Mouse (Mus musculus) heart, embryonic 12.5 days (tissue): ENCODE data around the gene Abcb9. TPM values are rescaled to one million over a fixed set of nuclear protein-coding genes. Genes with fewer than 3 reads are reported as not detected.

ENCODE experiments used
- ATAC-seq: fragments of 200-750 bp; cut with Nextera tagmentation; 2 replicates; pipeline ENCODE4 v1.8.0; 2017; ENCODE audit warnings: moderate TSS enrichment, moderate library complexity; ENCODE audit not compliant: insufficient number of reproducible peaks, low FRiP score
- H3K27ac ChIP-seq: fragments of 300-500 bp; sonication (generic); 2 replicates; pipeline ENCODE4 v1.5.1; 2016; ENCODE audit warnings: mild to moderate bottlenecking, moderate library complexity; ENCODE audit not compliant: poor library complexity, severe bottlenecking
- H3K27me3 ChIP-seq: fragments of 300-500 bp; sonication (generic); replicated peaks from 2 replicates; pipeline ENCODE4 v1.6.1; 2016; ENCODE audit warnings: mild to moderate bottlenecking, moderate library complexity
- H3K36me3 ChIP-seq: fragments of 300-500 bp; sonication (generic); 2 replicates; pipeline ENCODE4 v1.6.1; 2016; ENCODE audit warnings: mild to moderate bottlenecking, moderate library complexity
- H3K4me1 ChIP-seq: fragments of 300-500 bp; sonication (generic); replicated peaks from 2 replicates; pipeline ENCODE4 v1.6.1; 2016; ENCODE audit warnings: mild to moderate bottlenecking
- H3K4me2 ChIP-seq: fragments of 300-500 bp; sonication (generic); 2 replicates; pipeline ENCODE4 v1.6.1; 2016; ENCODE audit warnings: mild to moderate bottlenecking, moderate library complexity
- H3K4me3 ChIP-seq: fragments of 300-500 bp; sonication (generic); 2 replicates; pipeline ENCODE4 v1.5.1; 2016; ENCODE audit warnings: mild to moderate bottlenecking
- H3K9ac ChIP-seq: fragments of 300-500 bp; sonication (generic); 2 replicates; pipeline ENCODE4 v1.6.1; 2016; ENCODE audit warnings: mild to moderate bottlenecking, moderate library complexity
- H3K9me3 ChIP-seq: fragments of 300-500 bp; sonication (generic); replicated peaks from 2 replicates; pipeline ENCODE4 v1.6.1; 2016; ENCODE audit warnings: mild to moderate bottlenecking, moderate library complexity
- whole genome bisulfite sequencing: fragments of 180-500 bp; shearing (Covaris S2); methylation state at CpG from one replicate; pipeline ENCODE4 v1.1.7; 2016; 5-methylcytosine and 5-hydroxymethylcytosine counted together
- polyA plus RNA-seq: library from polyadenylated mRNA; unstranded; fragments of >200 nt; fragmentation: Nextera tagmentation; extraction: Ambion mirVana; gene quantifications from 2 replicates; pipeline ENCODE4 v1.2.1, GENCODE M21; 2016

Abcb9 gene
- polyA plus RNA-seq, 1 experiment from 2014 or later = 1.6 TPM

- Histone ChIP-seq H3K36me3 (no peaks in the 10 kb centered on the region), H3K4me2 (no peak overlapping the region), H3K9ac (no peak overlapping the region), H3K4me3 (no peak overlapping the region), H3K9me3 (no peaks in the 10 kb centered on the region), H3K27ac (no peak overlapping the region), H3K4me1 (peaks cover 47% of the 10 kb centered on the region), H3K27me3 (0 out of 2 replicates have a peak, but pooled peaks cover under 1% of the 10 kb centered on the region)
- no peak for ATAC-seq
- 67% methylated on average over 6 of the region's 6 CpGs for WGBS
Measured at GRCm38 (mm10) chr5:124077856-124078460, 17.6 kb downstream of the Abcb9 start.

- Histone ChIP-seq H3K36me3 (no peaks in the 10 kb centered on the region), H3K4me1 (peaks cover 47% of the 10 kb centered on the region), H3K4me2 (no peak overlapping the region), H3K27ac (no peak overlapping the region), H3K9ac (no peak overlapping the region), H3K27me3 (no peaks in the 10 kb centered on the region), H3K9me3 (no peaks in the 10 kb centered on the region), H3K4me3 (no peak overlapping the region)
- 82% methylated on average over 13 of the region's 13 CpGs for WGBS
- ATAC-seq = no peak
Measured at GRCm38 (mm10) chr5:124077241-124077640, 18.4 kb downstream of the Abcb9 start.

GRCm38 (mm10) chr5:124076559-124076958, 19.0 kb downstream of the Abcb9 start:
- ATAC-seq = no peak
- no peak overlapping the region for H3K27ac ChIP-seq
- H3K4me1 ChIP-seq = peaks cover 47% of the 10 kb centered on the region
- no peaks in the 10 kb centered on the region for H3K27me3 ChIP-seq
- no peak overlapping the region for H3K4me3 ChIP-seq
- no peaks in the 10 kb centered on the region for H3K9me3 ChIP-seq
- no peak overlapping the region for H3K4me2 ChIP-seq
- 55% methylated on average over 9 of the region's 9 CpGs for WGBS
- no peak overlapping the region for H3K9ac ChIP-seq
- no peaks in the 10 kb centered on the region for H3K36me3 ChIP-seq

- no peak overlapping the region for H3K4me2 ChIP-seq
- WGBS = 60% methylated on average over 9 of the region's 9 CpGs
- no peaks in the 10 kb centered on the region for H3K27me3 ChIP-seq
- peaks cover 45% of the 10 kb centered on the region for H3K4me1 ChIP-seq
- H3K4me3 ChIP-seq = no peak overlapping the region
- H3K27ac ChIP-seq = no peak overlapping the region
- ATAC-seq = no peak
- no peak overlapping the region for H3K9ac ChIP-seq
- no peaks in the 10 kb centered on the region for H3K9me3 ChIP-seq
- no peaks in the 10 kb centered on the region for H3K36me3 ChIP-seq
Measured at GRCm38 (mm10) chr5:124075716-124076115, 19.9 kb downstream of the Abcb9 start.

- no peak for ATAC-seq
- H3K4me3 ChIP-seq = no peak overlapping the region
- no peaks in the 10 kb centered on the region for H3K9me3 ChIP-seq
- H3K9ac ChIP-seq = no peak overlapping the region
- H3K36me3 ChIP-seq = no peaks in the 10 kb centered on the region
- no peak overlapping the region; the same call in 1 of the 2 replicates for H3K27ac ChIP-seq
- H3K27me3 ChIP-seq = no peaks in the 10 kb centered on the region
- 28% methylated on average over 10 of the region's 10 CpGs for WGBS
- H3K4me1 ChIP-seq = peaks cover 38% of the 10 kb centered on the region
- H3K4me2 ChIP-seq = no peak overlapping the region
Measured at GRCm38 (mm10) chr5:124074845-124075307, 20.7 kb downstream of the Abcb9 start.

- WGBS = 48% methylated on average over 9 of the region's 9 CpGs
- H3K4me3 ChIP-seq = no peak overlapping the region
- no peaks in the 10 kb centered on the region for H3K9me3 ChIP-seq
- no peak overlapping the region for H3K27ac ChIP-seq
- H3K36me3 ChIP-seq = no peaks in the 10 kb centered on the region
- no peak for ATAC-seq
- H3K9ac ChIP-seq = 0 out of 2 replicates have a peak overlapping the region, but pooled peaks have one; percentile 43
- H3K4me1 ChIP-seq = peaks cover 33% of the 10 kb centered on the region
- H3K4me2 ChIP-seq = no peak overlapping the region
- no peaks in the 10 kb centered on the region for H3K27me3 ChIP-seq
Measured at GRCm38 (mm10) chr5:124073682-124074081, 21.9 kb downstream of the Abcb9 start.

- H3K27me3 ChIP-seq = no peaks in the 10 kb centered on the region
- ATAC-seq = no peak
- no peak overlapping the region for H3K27ac ChIP-seq
- 80% methylated on average over 3 of the region's 3 CpGs for WGBS
- no peak overlapping the region for H3K4me3 ChIP-seq
- no peak overlapping the region for H3K4me2 ChIP-seq
- H3K36me3 ChIP-seq = no peaks in the 10 kb centered on the region
- no peaks in the 10 kb centered on the region for H3K9me3 ChIP-seq
- no peak overlapping the region for H3K9ac ChIP-seq
- H3K4me1 ChIP-seq = peaks cover 11% of the 10 kb centered on the region
Measured at GRCm38 (mm10) chr5:124069657-124070056, 25.9 kb downstream of the Abcb9 start.

- no peak for ATAC-seq
- no peak overlapping the region for H3K27ac ChIP-seq
- WGBS = 69% methylated on average over 12 of the region's 12 CpGs
- H3K27me3 ChIP-seq = peaks cover 9% of the 10 kb centered on the region
- H3K4me2 ChIP-seq = no peak overlapping the region
- peaks cover 22% of the 10 kb centered on the region for H3K4me1 ChIP-seq
- peak overlapping the region; percentile 19; the same call in 1 of the 2 replicates for H3K9ac ChIP-seq
- no peak overlapping the region for H3K4me3 ChIP-seq
- H3K9me3 ChIP-seq = no peaks in the 10 kb centered on the region
- H3K36me3 ChIP-seq = no peaks in the 10 kb centered on the region
Measured at GRCm38 (mm10) chr5:124062037-124062824, 33.4 kb downstream of the Abcb9 start.

GRCm38 (mm10) chr5:124059677-124060076, 35.9 kb downstream of the Abcb9 start:
- Histone ChIP-seq H3K9me3 (no peaks in the 10 kb centered on the region), H3K27ac (no peak overlapping the region), H3K4me1 (peaks cover 22% of the 10 kb centered on the region), H3K4me3 (no peak overlapping the region), H3K4me2 (no peak overlapping the region), H3K27me3 (peaks cover 9% of the 10 kb centered on the region), H3K36me3 (no peaks in the 10 kb centered on the region), H3K9ac (no peak overlapping the region)
- no peak; the same call in 1 of the 2 replicates for ATAC-seq
- 40% methylated on average over 5 of the region's 5 CpGs for WGBS

- peaks cover 22% of the 10 kb centered on the region for H3K4me1 ChIP-seq
- H3K4me2 ChIP-seq = no peak overlapping the region
- H3K9me3 ChIP-seq = no peaks in the 10 kb centered on the region
- no peak for ATAC-seq
- peaks cover 9% of the 10 kb centered on the region for H3K27me3 ChIP-seq
- H3K36me3 ChIP-seq = no peaks in the 10 kb centered on the region
- no peak overlapping the region for H3K27ac ChIP-seq
- no peak overlapping the region for H3K9ac ChIP-seq
- no peak overlapping the region for H3K4me3 ChIP-seq
- 82% methylated on average over 7 of the region's 7 CpGs for WGBS
Measured at GRCm38 (mm10) chr5:124058749-124059148, 36.8 kb downstream of the Abcb9 start.

- H3K27ac ChIP-seq = no peak overlapping the region
- H3K4me1 ChIP-seq = peaks cover 16% of the 10 kb centered on the region
- WGBS = 63% methylated on average over 4 of the region's 4 CpGs
- no peaks in the 10 kb centered on the region for H3K36me3 ChIP-seq
- no peaks in the 10 kb centered on the region for H3K27me3 ChIP-seq
- no peak overlapping the region for H3K9ac ChIP-seq
- ATAC-seq = no peak
- no peaks in the 10 kb centered on the region for H3K9me3 ChIP-seq
- H3K4me2 ChIP-seq = no peak overlapping the region
- no peak overlapping the region for H3K4me3 ChIP-seq
Measured at GRCm38 (mm10) chr5:124056956-124057355, 38.6 kb downstream of the Abcb9 start.
